Mouse (Mus musculus) erythroblast, embryonic 14.5 days (primary cell): ENCODE results near the gene Appbp2.

Source experiments
- GATA1 ChIP-seq: IDR thresholded peaks from 2 replicates; pipeline ENCODE4 v1.6.1; 2012; ENCODE audit warnings: low read length, inconsistent platforms, mixed read lengths
- TAL1 ChIP-seq: IDR thresholded peaks from 3 replicates; pipeline ENCODE4 v1.6.1; 2012; ENCODE audit warnings: low read length, inconsistent platforms, mixed read lengths

DNA sequence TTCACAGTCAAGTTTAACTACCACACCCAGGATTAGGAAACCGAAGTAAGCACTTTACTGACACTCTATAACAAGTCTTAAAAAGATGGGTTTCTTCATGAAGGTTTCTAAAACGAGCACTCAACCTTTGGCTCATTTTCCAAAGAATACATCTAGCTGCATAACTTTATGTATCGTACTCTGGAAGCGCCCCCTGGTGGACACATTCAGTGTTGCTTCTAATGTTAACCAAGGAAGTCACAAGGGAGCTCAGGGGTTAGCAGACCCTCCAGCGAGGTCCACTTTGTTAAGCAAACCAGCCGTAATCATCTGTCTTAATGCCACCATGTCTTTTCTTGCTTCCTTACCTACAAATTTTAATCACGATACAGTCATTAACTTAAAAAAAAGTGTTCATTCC, 26.3 kb upstream of the Appbp2 start:
- TF ChIP-seq TAL1 (no peak), GATA1 (no peak)
